Mouse (Mus musculus) lung, postnatal 36 days (tissue): ENCODE measurements at regions not wholly inside any gene's neighbourhood (a gene's known extent, or its start where the extent isn't known, plus 50 kb on each side); places are given as distances from the start of the nearest gene placed in this dataset.

Experiments used
- DNase-seq: peaks from one replicate; pipeline ENCODE4 v3.0.0; 2022; ENCODE audit warnings: mixed read lengths

- no peak for DNase-seq
These were observed 305.5 kb downstream of the Epha4 start for GRCm38 (mm10) chr1:77209395-77209794.

GRCm38 (mm10) chr1:77213462-77214098 lies 301.3 kb downstream of the Epha4 start:
- peak; percentile 42 for DNase-seq

GRCm38 (mm10) chr1:77219488-77220321 lies 295.2 kb downstream of the Epha4 start:
- no peak for DNase-seq

GRCm38 (mm10) chr1:77220322-77220590 lies 294.6 kb downstream of the Epha4 start:
- DNase-seq, result no peak

- no peak for DNase-seq
These were observed 294.1 kb downstream of the Epha4 start for GRCm38 (mm10) chr1:77220783-77221182.

GRCm38 (mm10) chr1:77221900-77222299 lies 293.0 kb downstream of the Epha4 start:
- DNase-seq, result no peak

- DNase-seq, result no peak
These were observed 288.3 kb downstream of the Epha4 start for GRCm38 (mm10) chr1:77226546-77226945.

GRCm38 (mm10) chr1:77226991-77227515 lies 287.8 kb downstream of the Epha4 start:
- peak; percentile 29 for DNase-seq

- no peak for DNase-seq
These were observed 287.1 kb downstream of the Epha4 start for GRCm38 (mm10) chr1:77227800-77228199.

- DNase-seq, result no peak
These were observed 285.3 kb downstream of the Epha4 start for GRCm38 (mm10) chr1:77229561-77229960.

GRCm38 (mm10) chr1:77233010-77233409 lies 281.9 kb downstream of the Epha4 start:
- no peak for DNase-seq

GRCm38 (mm10) chr1:77244642-77245041 lies 270.2 kb downstream of the Epha4 start:
- DNase-seq, result no peak

- no peak for DNase-seq
These were observed 268.8 kb downstream of the Epha4 start for GRCm38 (mm10) chr1:77246047-77246446.

- DNase-seq, result no peak
These were observed 260.6 kb downstream of the Epha4 start for GRCm38 (mm10) chr1:77254276-77254675.

- DNase-seq, result no peak
These were observed 258.6 kb downstream of the Epha4 start for GRCm38 (mm10) chr1:77256115-77256842.

- peak; percentile 8 for DNase-seq
These were observed 256.1 kb downstream of the Epha4 start for GRCm38 (mm10) chr1:77258730-77259310.

GRCm38 (mm10) chr1:77259789-77260188 lies 255.1 kb downstream of the Epha4 start:
- no peak for DNase-seq

GRCm38 (mm10) chr1:77261678-77262077 lies 253.2 kb downstream of the Epha4 start:
- DNase-seq, result no peak

GRCm38 (mm10) chr1:77265677-77266076 lies 249.2 kb downstream of the Epha4 start:
- no peak for DNase-seq

- DNase-seq, result no peak
These were observed 247.4 kb downstream of the Epha4 start for GRCm38 (mm10) chr1:77267311-77268003.

GRCm38 (mm10) chr1:77275297-77275696 lies 239.6 kb downstream of the Epha4 start:
- no peak for DNase-seq

GRCm38 (mm10) chr1:77279566-77279965 lies 235.3 kb downstream of the Epha4 start:
- DNase-seq, result peak; percentile 3
